Mouse (Mus musculus): ENCODE measurements at regions not wholly inside any gene's neighbourhood (a gene's known extent, or its start where the extent isn't known, plus 50 kb on each side); places are given as distances from the start of the nearest gene placed in this dataset.

DNA sequence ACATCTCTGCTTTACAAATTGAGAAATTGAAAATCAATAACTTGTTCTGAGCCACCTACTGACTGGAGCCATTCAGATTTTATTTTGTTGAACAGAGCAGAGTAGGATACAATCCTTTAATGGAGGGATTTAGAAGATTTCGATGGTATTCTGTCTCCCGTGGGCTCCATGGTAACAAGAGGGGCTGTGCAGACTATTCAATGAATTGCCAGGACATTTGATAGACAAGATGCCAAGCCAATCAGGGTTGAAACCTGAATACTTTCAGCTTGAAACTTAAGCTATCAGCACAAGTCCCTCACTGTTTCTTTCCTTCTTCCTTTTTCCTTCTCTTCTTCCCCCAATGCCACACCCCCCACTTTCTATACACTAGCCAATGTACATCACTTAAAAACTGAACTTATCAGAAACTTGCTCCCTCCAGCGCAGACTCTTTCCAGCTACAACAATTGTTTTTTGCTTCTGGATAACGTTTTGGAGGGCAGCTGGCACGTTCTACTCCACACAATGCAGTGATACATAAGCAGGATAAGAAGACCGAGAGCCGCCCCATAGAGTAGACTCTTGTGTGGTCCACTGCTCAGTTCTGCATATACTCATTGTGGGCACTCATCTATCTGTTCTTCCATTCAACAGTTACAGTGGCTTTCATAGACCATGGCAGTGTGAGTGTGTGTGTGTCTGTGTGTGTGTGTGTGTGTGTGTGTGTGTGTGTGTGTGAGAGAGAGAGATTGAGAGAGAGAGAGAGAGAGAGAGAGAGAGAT lies 78.1 kb upstream of the Ptbp2 start:
- Histone ChIP-seq H3K4me3 (replicated peaks) (0 out of 2 replicates have a peak overlapping the region, but pooled peaks have one; percentile 13), H3K4me1 (replicated peaks) (no peaks in the 10 kb centered on the region), H3K4me2 (replicated peaks) (peak overlapping the region; percentile 13; the same call in 1 of the 2 replicates), H3K27ac (no peak overlapping the region), H3K27me3 (no peaks in the 10 kb centered on the region), H3K9me3 (no peaks in the 10 kb centered on the region), H3K9ac (replicated peaks) (no peak overlapping the region), H3K36me3 (no peaks in the 10 kb centered on the region)
- peak; percentile 90 for ATAC-seq
- 57% methylated on average over 7 of the region's 7 CpGs for WGBS

Measured in midbrain, embryonic 13.5 days (tissue).